Mouse (Mus musculus): Measurements from ENCODE around the gene Slc16a10. TPM values are rescaled to one million over a fixed set of nuclear protein-coding genes. Genes with fewer than 3 reads are reported as not detected.

Gene Slc16a10
- polyA plus RNA-seq, 1 experiment from 2014 or later, result 31.2 TPM

- no peak for DNase-seq (ENCODE audit: low spot score)
These were observed 72.8 kb downstream of the Slc16a10 start for GRCm38 (mm10) chr10:40069270-40069669.

- DNase-seq (ENCODE audit: low spot score), result no peak
These were observed 73.5 kb downstream of the Slc16a10 start for GRCm38 (mm10) chr10:40068595-40068994.

GRCm38 (mm10) chr10:40067529-40067928, 74.5 kb downstream of the Slc16a10 start:
- no peak for DNase-seq (ENCODE audit: low spot score)

- no peak for DNase-seq (ENCODE audit: low spot score)
These were observed 75.0 kb downstream of the Slc16a10 start for GRCm38 (mm10) chr10:40067071-40067470.

- DNase-seq (ENCODE audit: low spot score), result no peak
These were observed 76.7 kb downstream of the Slc16a10 start for GRCm38 (mm10) chr10:40065357-40065756.

- no peak for DNase-seq (ENCODE audit: low spot score)
These were observed 78.7 kb downstream of the Slc16a10 start for GRCm38 (mm10) chr10:40063291-40063890.

GRCm38 (mm10) chr10:40062812-40063211, 79.2 kb downstream of the Slc16a10 start:
- DNase-seq (ENCODE audit: low spot score), result no peak

GRCm38 (mm10) chr10:40061926-40062325, 80.1 kb downstream of the Slc16a10 start:
- no peak for DNase-seq (ENCODE audit: low spot score)

GRCm38 (mm10) chr10:40058786-40059120, 83.3 kb downstream of the Slc16a10 start:
- no peak for DNase-seq (ENCODE audit: low spot score)

GRCm38 (mm10) chr10:40058062-40058785, 83.8 kb downstream of the Slc16a10 start:
- DNase-seq (ENCODE audit: low spot score), result no peak

- no peak for DNase-seq (ENCODE audit: low spot score)
These were observed 84.4 kb downstream of the Slc16a10 start for GRCm38 (mm10) chr10:40057615-40058014.

- DNase-seq (ENCODE audit: low spot score), result no peak
These were observed 87.6 kb downstream of the Slc16a10 start for GRCm38 (mm10) chr10:40054455-40054854.

GRCm38 (mm10) chr10:40053896-40054295, 88.2 kb downstream of the Slc16a10 start:
- DNase-seq (ENCODE audit: low spot score), result no peak

GRCm38 (mm10) chr10:40053257-40053895, 88.7 kb downstream of the Slc16a10 start:
- peak; percentile 54 for DNase-seq (ENCODE audit: low spot score)

- no peak for DNase-seq (ENCODE audit: low spot score)
These were observed 90.1 kb downstream of the Slc16a10 start for GRCm38 (mm10) chr10:40051997-40052396.

GRCm38 (mm10) chr10:40050763-40051162, 91.3 kb downstream of the Slc16a10 start:
- no peak for DNase-seq (ENCODE audit: low spot score)

GRCm38 (mm10) chr10:40041339-40041738, 100.7 kb downstream of the Slc16a10 start:
- DNase-seq (ENCODE audit: low spot score), result no peak

- no peak for DNase-seq (ENCODE audit: low spot score)
These were observed 105.1 kb downstream of the Slc16a10 start for GRCm38 (mm10) chr10:40036686-40037560.

- no peak for DNase-seq (ENCODE audit: low spot score)
These were observed 107.1 kb downstream of the Slc16a10 start for GRCm38 (mm10) chr10:40034956-40035355.

GRCm38 (mm10) chr10:40032897-40033296, 109.2 kb downstream of the Slc16a10 start:
- no peak for DNase-seq (ENCODE audit: low spot score)

- no peak for DNase-seq (ENCODE audit: low spot score)
These were observed 111.3 kb downstream of the Slc16a10 start for GRCm38 (mm10) chr10:40030716-40031115.

GRCm38 (mm10) chr10:40029610-40030009, 112.4 kb downstream of the Slc16a10 start:
- DNase-seq (ENCODE audit: low spot score), result no peak

Measured in thymus, postnatal 0 days (tissue).